Mouse (Mus musculus): ENCODE data around the gene Zdhhc24.
A peak's percentile ranks its signal among the peaks of the same experiment; 100 is the strongest.
"Not testable (repeated sequence)": the region's sequence is repeated elsewhere in the genome, so short reads cannot be mapped to it uniquely, and the experiment has no call there.

Zdhhc24 gene

GRCm38 (mm10) chr19:4878405-4879323 is at the start of gene Zdhhc24:
TSS of gene Zdhhc24 (plus strand) at chr19:4878668.
- DNase-seq (ENCODE audit: low spot score) = peak; percentile 95

DNA sequence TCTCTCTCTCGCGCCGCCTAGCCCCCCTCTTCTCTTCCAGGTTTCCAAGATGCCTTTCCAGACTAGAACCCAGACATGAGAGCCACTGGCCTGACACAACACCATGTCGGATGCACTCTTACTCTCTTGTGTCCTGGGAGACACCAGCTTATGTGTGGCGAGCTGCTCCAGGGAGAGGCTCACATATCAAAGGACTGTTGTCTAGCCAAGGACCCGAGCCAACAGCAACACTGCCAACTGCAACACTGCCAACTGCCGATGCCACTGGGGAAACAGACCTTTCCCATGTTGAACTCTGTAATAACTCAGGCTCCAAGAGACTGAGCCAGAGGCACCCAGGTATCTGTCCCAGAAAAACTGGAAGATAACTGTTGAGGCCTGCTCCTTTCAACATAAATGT is 49.3 kb upstream of the Zdhhc24 start:
- no peak for DNase-seq (ENCODE audit: low spot score)

DNA sequence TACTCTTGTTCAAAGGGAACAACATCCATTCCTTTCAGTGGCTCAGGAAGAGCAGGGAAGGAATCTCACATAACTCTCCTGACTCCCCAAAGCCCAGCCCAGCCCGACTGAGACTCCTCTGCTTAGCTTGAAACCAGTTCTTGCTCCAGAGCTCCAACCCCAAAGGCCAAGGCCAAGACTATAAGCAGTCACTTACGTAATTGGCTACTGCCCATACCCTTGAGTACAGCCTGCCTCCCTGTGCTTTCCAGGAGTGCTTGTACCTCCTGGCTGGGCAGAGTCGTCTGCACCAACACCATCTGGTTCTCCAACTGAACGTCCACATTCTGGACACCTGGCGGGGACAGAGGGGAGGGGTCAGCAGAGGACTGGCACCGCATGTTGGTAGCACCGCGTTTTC is 44.5 kb upstream of the Zdhhc24 start:
- DNase-seq (ENCODE audit: low spot score) = no peak

DNA sequence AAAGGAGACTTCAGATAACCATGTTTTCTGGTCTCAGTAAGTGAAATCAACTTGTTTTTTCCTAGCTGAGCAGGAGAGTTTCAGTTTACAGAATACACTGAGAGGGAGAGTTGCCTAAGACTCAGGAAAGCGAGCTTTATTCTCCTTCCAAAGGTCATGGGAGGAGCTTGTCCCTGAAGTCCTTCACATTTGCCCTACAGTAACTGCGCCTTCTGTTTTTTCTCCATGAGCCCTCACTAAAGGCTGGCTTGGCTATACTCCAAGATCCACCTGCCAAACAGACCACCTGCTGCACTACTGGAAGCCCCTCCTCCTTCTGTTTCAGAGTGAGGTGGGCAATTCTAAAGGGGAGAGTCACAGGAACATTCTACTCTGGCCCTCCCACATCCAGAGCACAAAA is 42.4 kb upstream of the Zdhhc24 start:
- DNase-seq (ENCODE audit: low spot score) = no peak

DNA sequence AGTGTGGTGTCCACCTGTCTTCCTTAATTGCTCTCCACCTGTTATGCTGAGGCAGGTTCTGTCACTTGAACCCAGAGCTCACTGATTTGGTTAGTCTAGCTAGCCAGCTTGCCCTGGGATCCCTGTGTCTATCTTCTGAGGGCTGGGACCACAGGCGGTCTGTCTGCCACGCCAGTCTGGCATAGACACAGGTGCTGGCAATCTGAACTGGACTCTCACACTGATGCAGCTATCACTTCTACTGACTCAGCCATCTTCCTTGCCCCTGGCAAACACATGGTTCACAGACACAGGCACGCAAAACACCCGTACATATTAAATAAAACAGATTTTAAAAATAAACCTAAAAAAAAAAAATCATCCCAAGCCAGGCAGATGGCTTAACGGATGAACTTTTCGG is 41.4 kb upstream of the Zdhhc24 start:
- DNase-seq (ENCODE audit: low spot score) = no peak

GRCm38 (mm10) chr19:4838526-4839140 is 39.8 kb upstream of the Zdhhc24 start:
- DNase-seq (ENCODE audit: low spot score) = no peak

DNA sequence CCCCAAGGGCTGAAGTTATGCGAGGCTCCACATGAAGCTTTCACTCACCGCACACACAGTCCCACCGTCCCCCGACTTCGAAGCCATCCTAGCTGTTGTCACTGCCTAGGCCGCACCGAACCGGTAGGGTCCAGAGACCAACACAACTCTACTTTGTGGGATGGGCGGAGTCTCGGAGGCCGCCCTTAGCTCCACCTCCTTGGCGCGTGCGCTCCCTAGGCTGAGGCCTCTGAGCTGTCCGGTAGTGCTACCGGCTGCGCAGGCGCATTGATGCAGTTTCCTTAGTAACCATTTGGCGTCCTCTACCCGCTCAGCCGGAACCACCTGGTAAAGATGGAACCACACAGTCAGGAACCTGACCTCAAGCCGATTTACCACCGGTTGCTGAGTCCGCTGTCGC is 39.3 kb upstream of the Zdhhc24 start, which contains the start of the genes Ccs and Ccdc87:
Gene Ccs, minus strand, starts transcription at position 184 of the 400 bp plus-strand sequence.
Gene Ccdc87, plus strand, starts transcription at position 218 of the 400 bp plus-strand sequence.
- DNase-seq (ENCODE audit: low spot score) = peak; percentile 98

- DNase-seq (ENCODE audit: low spot score) = no peak
Measured at GRCm38 (mm10) chr19:4840848-4841247, 37.6 kb upstream of the Zdhhc24 start.

GRCm38 (mm10) chr19:4842611-4843010 is 35.9 kb upstream of the Zdhhc24 start:
- no peak for DNase-seq (ENCODE audit: low spot score)

- DNase-seq (ENCODE audit: low spot score) = no peak
Measured at GRCm38 (mm10) chr19:4845846-4846245, 32.6 kb upstream of the Zdhhc24 start.

DNA sequence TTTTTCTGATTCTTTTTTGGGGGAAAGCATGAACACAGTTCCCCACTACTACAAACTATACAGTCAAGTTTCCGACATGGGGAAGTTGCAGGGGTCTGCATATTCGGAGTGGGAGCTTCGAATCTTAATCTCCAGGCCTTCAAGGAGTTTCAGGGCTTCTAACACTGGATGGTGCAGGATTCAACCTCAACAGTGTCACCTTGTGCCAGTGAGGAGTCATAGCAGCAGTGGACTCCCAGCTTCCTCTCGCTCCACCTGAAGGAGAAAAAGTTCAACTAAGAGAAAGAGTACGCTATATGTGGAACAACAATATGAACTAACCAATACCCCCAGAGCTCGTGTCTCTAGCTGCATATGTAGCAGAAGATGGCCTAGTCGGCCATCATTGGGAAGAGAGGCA is 31.0 kb upstream of the Zdhhc24 start:
- DNase-seq (ENCODE audit: low spot score) = peak; percentile 60

DNA sequence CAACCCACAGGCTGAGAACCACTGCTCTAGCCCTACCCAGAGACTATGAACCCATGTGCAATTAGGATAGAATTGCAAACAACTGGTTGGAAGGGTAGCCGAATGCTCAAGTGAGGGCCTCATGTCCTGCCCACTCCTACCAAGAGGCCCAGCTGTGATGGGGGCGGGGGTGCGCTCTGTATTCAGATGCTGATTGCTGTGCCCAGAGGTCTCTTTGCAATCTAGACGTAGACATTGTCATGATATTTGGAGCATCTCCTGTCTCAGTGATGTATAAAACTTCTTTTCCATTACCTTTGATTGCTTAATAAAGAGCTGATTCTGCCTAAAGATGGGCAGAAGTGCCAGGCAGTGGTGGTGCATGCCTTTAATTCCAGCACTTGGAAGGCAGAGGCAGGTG is 28.7 kb upstream of the Zdhhc24 start:
- no peak for DNase-seq (ENCODE audit: low spot score)

DNA sequence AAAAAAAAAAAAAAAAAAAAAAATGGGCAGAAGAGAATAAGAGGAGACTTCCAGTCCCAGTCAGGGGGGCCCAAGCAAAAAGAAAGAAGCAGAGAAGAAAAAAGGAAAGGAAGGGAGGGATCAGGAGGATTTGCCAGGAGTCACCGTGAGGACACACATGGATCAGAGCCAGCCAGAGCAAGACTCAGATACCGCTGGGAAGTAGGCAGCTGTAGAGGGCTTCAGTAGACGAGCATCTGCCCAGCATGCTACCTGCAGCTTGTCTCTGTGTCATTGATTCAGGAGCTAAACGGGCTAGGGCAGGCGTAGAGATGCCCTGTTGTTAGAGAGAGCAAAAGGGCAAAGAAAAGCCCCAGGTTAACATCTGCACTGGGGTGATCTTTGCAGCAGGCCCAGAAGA is 28.2 kb upstream of the Zdhhc24 start:
- DNase-seq (ENCODE audit: low spot score) = no peak

- peak; percentile 92 for DNase-seq (ENCODE audit: low spot score)
Measured at GRCm38 (mm10) chr19:4854552-4855469, 23.7 kb upstream of the Zdhhc24 start, which contains the start of gene Ctsf. TSS of gene Ctsf (plus strand) at chr19:4855130.

DNA sequence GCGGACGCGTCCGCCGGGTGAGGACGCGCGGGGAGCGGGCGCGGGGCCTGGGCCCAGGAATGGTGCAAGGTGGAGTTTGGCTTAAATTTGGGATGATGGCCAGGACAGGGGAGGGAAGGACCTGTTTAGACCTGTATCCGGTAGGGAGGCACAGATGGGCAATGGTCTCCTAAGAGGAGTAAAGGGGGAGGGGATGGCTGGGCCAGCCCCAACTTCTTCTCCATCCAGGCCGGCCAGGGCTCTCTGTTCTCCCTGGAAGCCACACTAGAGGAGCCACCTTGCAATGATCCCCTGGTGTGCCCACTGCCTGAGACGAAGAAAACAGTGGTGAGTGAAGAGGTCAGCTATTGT is 23.0 kb upstream of the Zdhhc24 start:
- DNase-seq (ENCODE audit: low spot score) = no peak

DNA sequence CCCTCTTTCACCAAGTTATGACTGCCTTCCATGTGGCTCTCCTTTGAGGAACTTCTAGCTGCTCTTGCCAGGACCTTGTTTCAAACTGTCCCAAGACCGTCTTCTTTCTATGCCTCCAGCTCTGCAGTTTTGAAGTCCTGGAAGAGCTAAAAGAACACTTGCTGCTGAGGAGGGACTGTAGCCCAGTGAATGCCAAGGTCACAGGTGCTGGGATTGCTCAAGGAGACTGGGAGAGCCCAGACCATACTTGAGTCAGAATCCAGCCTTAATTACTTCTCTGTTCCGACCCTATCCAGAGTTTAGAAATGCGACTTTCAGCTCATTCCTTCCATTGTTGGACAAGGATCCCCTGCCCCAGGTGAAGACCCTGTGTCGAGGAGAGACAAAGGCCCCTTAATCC is 22.5 kb upstream of the Zdhhc24 start:
- no peak for DNase-seq (ENCODE audit: low spot score)

GRCm38 (mm10) chr19:4859081-4859480 is 19.4 kb upstream of the Zdhhc24 start:
- no peak for DNase-seq (ENCODE audit: low spot score)

- no peak for DNase-seq (ENCODE audit: low spot score)
Measured at GRCm38 (mm10) chr19:4863048-4863447, 15.4 kb upstream of the Zdhhc24 start.

GRCm38 (mm10) chr19:4865147-4865546 is 13.3 kb upstream of the Zdhhc24 start:
- peak; percentile 28 for DNase-seq (ENCODE audit: low spot score)

DNA sequence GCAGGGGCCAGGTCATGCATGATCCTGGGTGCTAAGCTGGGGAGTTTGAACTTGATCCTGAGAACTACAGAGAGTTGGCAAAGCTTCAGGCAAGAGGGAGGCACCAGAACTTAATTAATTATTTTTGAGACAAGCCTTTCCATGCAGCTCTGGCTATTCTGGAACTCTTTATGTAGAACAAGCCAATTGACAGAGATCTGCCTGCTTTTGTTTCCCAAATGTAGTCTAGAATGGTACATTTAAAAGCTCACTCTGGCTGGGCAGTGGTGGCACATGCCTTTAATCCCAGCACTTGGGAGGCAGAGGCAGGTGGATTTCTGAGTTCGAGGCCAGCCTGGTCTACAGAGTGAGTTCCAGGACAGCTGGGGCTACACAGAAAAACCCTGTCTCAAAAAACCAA is 3.9 kb upstream of the Zdhhc24 start:
- not testable (repeated sequence) for DNase-seq (ENCODE audit: low spot score)

DNA sequence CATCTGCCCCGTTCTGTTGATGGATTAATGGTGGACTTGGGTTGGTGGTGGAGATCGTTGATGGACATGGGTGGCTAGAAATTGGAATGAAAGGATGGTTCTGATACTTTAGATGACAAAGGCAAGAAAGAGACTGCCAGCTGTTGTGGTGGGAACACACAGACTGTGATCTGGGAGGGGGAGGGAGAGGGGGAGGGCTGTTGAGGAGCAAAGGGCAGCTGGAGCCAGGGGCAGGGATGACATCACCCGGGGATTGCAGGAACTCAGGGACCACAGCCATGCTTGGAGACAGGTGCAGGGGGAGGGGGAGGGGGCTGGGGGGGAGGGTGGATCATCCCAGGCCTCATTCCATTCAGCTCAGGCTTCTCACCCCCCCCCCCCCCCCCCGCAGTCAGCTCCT is 2.2 kb upstream of the Zdhhc24 start:
- no peak for DNase-seq (ENCODE audit: low spot score)

DNA sequence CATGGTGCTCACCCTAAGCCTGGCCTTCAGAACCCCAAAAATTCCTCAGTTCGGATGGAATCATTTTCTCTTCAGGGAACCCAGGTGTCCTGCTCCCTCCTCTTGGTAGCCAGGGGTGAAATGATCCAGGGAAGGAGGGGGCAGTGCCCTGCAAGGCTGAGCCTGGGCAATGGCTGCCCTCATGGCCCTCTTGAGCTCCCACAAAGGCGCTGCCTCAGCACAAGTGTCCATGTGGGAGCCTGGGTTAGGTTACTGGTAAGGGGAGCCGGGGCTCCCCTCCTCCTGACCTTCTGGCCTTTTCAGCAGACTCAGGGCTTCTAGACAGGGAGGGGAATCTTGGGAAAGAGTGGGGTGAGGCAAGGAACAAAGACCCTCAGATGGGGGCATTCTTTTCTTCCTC is 1.7 kb upstream of the Zdhhc24 start:
- no peak for DNase-seq (ENCODE audit: low spot score)

Data from embryo, embryonic 10 days (tissue).